Mouse (Mus musculus) liver, adult 2 months (tissue): Measurements from ENCODE around the gene Oprm1.

Experiments
- CTCF ChIP-seq: fragments of 200-500 bp; IDR thresholded peaks from 2 replicates; pipeline ENCODE4 v1.5.1; 2011; ENCODE audit warnings: low read depth, low read length, control low read depth
- POLR2A ChIP-seq: fragments of 200-500 bp; IDR thresholded peaks from 2 replicates; pipeline ENCODE4 v1.6.1; 2011; ENCODE audit warnings: low read length, control low read depth; ENCODE audit not compliant: insufficient read depth; ENCODE audit errors: extremely low read depth

DNA sequence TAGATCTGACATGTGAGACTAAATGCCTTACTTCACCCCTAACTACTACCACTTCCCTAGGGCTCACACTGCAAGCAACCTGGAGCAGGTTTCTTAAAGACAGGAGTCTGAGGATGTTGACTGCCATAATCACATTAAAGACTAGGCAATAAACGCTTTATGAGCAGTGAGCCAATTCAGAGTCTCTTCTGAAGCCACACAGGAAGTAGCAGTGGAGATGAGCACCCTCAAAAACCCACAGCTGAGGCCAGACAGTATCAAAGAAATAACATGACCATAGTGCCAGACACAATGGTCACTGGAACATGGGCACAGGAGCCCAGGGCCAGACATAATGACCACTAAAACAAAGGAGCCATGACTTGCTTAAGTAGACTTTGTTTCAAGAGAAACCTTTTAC, 230.2 kb downstream of the Oprm1 start:
- TF ChIP-seq CTCF, result no peak
- no peak for TF ChIP-seq POLR2A
